Comparison of ENCODE assay signal across 7 mouse cellular contexts in the genomic region with DNA sequence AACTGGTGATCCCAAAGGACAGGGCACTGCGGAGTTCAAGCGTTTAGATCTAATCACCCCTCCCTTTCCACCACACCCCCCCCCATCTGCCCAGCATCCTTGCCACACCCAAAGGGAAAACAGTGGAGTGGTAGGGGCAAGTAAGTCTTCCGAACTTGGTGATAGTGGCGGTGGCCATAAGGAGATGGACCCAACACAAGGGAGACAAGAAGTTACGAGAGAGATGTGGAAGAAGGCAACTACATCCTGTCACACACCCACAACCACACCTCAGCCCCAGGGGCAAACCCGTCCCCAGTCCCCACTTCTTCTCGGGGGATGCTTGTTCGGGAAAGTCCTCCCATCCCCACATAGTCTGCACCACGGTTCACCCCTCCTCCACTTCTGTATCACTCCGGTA. TPM values are rescaled to one million over a fixed set of nuclear protein-coding genes. Genes with fewer than 3 reads are reported as not detected.
DNase-seq lines count a peak whose midpoint lies in the region; ATAC-seq and TF ChIP-seq lines count a peak whose summit lies in the region.

No protein-coding gene starts in this region.

- peaks cover 3% of the 10 kb centered on the region; the same call in 1 of the 2 replicates for H3K4me1 ChIP-seq in testis, adult 2 months (ENCODE audit: control insufficient read depth, insufficient read depth, low read length)
- H3K4me1 ChIP-seq in heart, embryonic 16.5 days (ENCODE audit: control insufficient read depth, insufficient read depth, low read length), result peaks cover 21% of the 10 kb centered on the region
- H3K4me1 ChIP-seq in lung, postnatal 0 days (ENCODE audit: insufficient read depth, low read depth, low read length), result no peaks in the 10 kb centered on the region

- no peaks in the 10 kb centered on the region for H3K36me3 ChIP-seq in testis, adult 2 months (ENCODE audit: control insufficient read depth, insufficient read depth, low read length)
- no peaks in the 10 kb centered on the region for H3K36me3 ChIP-seq in heart, embryonic 16.5 days (ENCODE audit: control insufficient read depth, insufficient read depth)
- H3K36me3 ChIP-seq in lung, postnatal 0 days (ENCODE audit: insufficient read depth, low read length), result no peaks in the 10 kb centered on the region

- no peak for DNase-seq in testis, postnatal 14 days (ENCODE audit: low spot score)
- DNase-seq in lung, postnatal 0 days (ENCODE audit: low spot score), result peak; percentile 17
- DNase-seq in ovary, adult 18-20 months (ENCODE audit: low spot score), result no peak
- no peak for DNase-seq in adrenal gland, postnatal 4 days (ENCODE audit: low spot score in 2 of 2)

- TF ChIP-seq EP300 in lung, postnatal 0 days (IDR thresholded peaks at IDR 0.05), result no peak

- ATAC-seq in heart, embryonic 16.5 days (replicated peaks; ENCODE audit: extremely low read depth, insufficient read depth, low FRiP score), result no peak; the same call in 1 of the 2 replicates
- ATAC-seq in lung, postnatal 0 days, result no peak
- ATAC-seq in erythroid progenitor cell, adult 5-6 weeks (replicated peaks; ENCODE audit: low FRiP score, poor library complexity, severe bottlenecking), result no peak

- WGBS in heart, embryonic 16.5 days, result 10% methylated on average over 10 of the region's 10 CpGs
- 9% methylated on average over 10 of the region's 10 CpGs for WGBS in lung, postnatal 0 days

- TF ChIP-seq CTCF in testis, adult 2 months (IDR thresholded peaks at IDR 0.05; ENCODE audit: control insufficient read depth, insufficient read depth, insufficient replicate concordance, low read depth, low read length), result no peak
- TF ChIP-seq CTCF in lung, postnatal 0 days (IDR thresholded peaks at IDR 0.05), result no peak

- TF ChIP-seq POLR2A in testis, adult 2 months (IDR thresholded peaks at IDR 0.05; ENCODE audit: control insufficient read depth, low read depth, low read length), result no peak

- no peaks in the 10 kb centered on the region for H3K27me3 ChIP-seq in testis, adult 2 months (ENCODE audit: control insufficient read depth, insufficient read depth, low read length)
- no peaks in the 10 kb centered on the region for H3K27me3 ChIP-seq in heart, embryonic 16.5 days (ENCODE audit: control insufficient read depth, insufficient read depth, low read length)
- H3K27me3 ChIP-seq in lung, postnatal 0 days (replicated peaks; ENCODE audit: insufficient read depth, low read length), result no peaks in the 10 kb centered on the region

- no peak overlapping the region for H3K27ac ChIP-seq in testis, adult 2 months (ENCODE audit: control insufficient read depth, insufficient read depth, low read depth, low read length)
- H3K27ac ChIP-seq in heart, embryonic 16.5 days (ENCODE audit: low read length), result no peak overlapping the region
- H3K27ac ChIP-seq in lung, postnatal 0 days (ENCODE audit: low read length), result no peak overlapping the region

- H3K4me2 ChIP-seq in heart, embryonic 16.5 days (ENCODE audit: low read depth, low read length), result peak overlapping the region; percentile 91
- peak overlapping the region; percentile 84 for H3K4me2 ChIP-seq in lung, postnatal 0 days (replicated peaks; ENCODE audit: low read depth, low read length)

- peak overlapping the region; percentile 41 for H3K4me3 ChIP-seq in testis, adult 2 months (ENCODE audit: control insufficient read depth, low read depth, low read length)
- peak overlapping the region; percentile 86 for H3K4me3 ChIP-seq in heart, embryonic 16.5 days (ENCODE audit: low read length)
- peak overlapping the region; percentile 54 for H3K4me3 ChIP-seq in lung, postnatal 0 days (ENCODE audit: low read depth, low read length)

- no peaks in the 10 kb centered on the region for H3K9me3 ChIP-seq in heart, embryonic 16.5 days (replicated peaks; ENCODE audit: control insufficient read depth, low read length)
- no peaks in the 10 kb centered on the region for H3K9me3 ChIP-seq in lung, postnatal 0 days (ENCODE audit: low read length)

- H3K9ac ChIP-seq in heart, embryonic 16.5 days (ENCODE audit: low read length), result peak overlapping the region; percentile 81
- peak overlapping the region; percentile 20; the same call in 1 of the 2 replicates for H3K9ac ChIP-seq in lung, postnatal 0 days (replicated peaks; ENCODE audit: low read depth)

RNA-seq across cellular contexts. Expression of a gene that starts 0.9 kb away (rescaled TPM):
- polyA plus RNA-seq in testis, adult 2 months (2012; rRNA removed), result 16.5 and 18.9 TPM in 2 replicates
- polyA plus RNA-seq in heart, embryonic 16.5 days (2015; fragmentation: Nextera tagmentation; extraction: Ambion mirVana), result 26.6 and 26.9 TPM in 2 replicates
- 47.4 and 49.4 TPM in 2 replicates for polyA plus RNA-seq in lung, postnatal 0 days (2015; fragmentation: Nextera tagmentation; extraction: Ambion mirVana)
- total RNA-seq in erythroid progenitor cell, adult 5-6 weeks (2015; ENCODE audit: low replicate concordance), result not detected in 2 replicates
- total RNA-seq in erythroid progenitor cell, adult 5-6 weeks (2017; ENCODE audit: low replicate concordance), result 1.2 and 1.6 TPM in 2 replicates
- 10 to 100 TPM; 23.0 to 27.5 TPM for total RNA-seq in adrenal gland, postnatal 4 days (2021)

RNA-seq across cellular contexts. Expression of a gene that starts 51.2 kb away (rescaled TPM):
- polyA plus RNA-seq in testis, adult 2 months (2012; rRNA removed), result 50.7 and 64.3 TPM in 2 replicates
- polyA plus RNA-seq in heart, embryonic 16.5 days (2015; fragmentation: Nextera tagmentation; extraction: Ambion mirVana), result 1.2 and 3.1 TPM in 2 replicates
- 0.60 and 0.92 TPM in 2 replicates for polyA plus RNA-seq in lung, postnatal 0 days (2015; fragmentation: Nextera tagmentation; extraction: Ambion mirVana)
- not detected in 2 replicates for total RNA-seq in erythroid progenitor cell, adult 5-6 weeks (2015; ENCODE audit: low replicate concordance)
- not detected in 2 replicates for total RNA-seq in erythroid progenitor cell, adult 5-6 weeks (2017; ENCODE audit: low replicate concordance)
- total RNA-seq in adrenal gland, postnatal 4 days (2021), result 10 to 100 TPM; 11.1 to 11.7 TPM

Comparison
In these comparisons a context has a peak if more than half of its experiments do, and no peak if none do; other contexts are left out.
1. RNA of a gene that starts 51.2 kb away (polyA plus RNA-seq): 50.7 to 64.3 TPM in testis, adult 2 months; 1.2 to 3.1 TPM in heart, embryonic 16.5 days and 0.60 to 0.92 TPM in lung, postnatal 0 days; every median in the first group is over 10 times any median in the second.
2. Peak in every context shown above with its lines, with median percentiles within 50 percentile points of each other: H3K4me3 ChIP-seq.